Mouse (Mus musculus) heart, embryonic 16.5 days (tissue): Measurements from ENCODE around the gene Mad2l2. TPM values are rescaled to one million over a fixed set of nuclear protein-coding genes. Genes with fewer than 3 reads are reported as not detected.

Experiments
- ATAC-seq: fragments of 200-750 bp; cut with Nextera tagmentation; replicated peaks from 2 replicates; pipeline ENCODE4 v1.8.0; 2017; ENCODE audit warnings: moderate number of reproducible peaks; ENCODE audit not compliant: insufficient read depth, low FRiP score; ENCODE audit errors: extremely low read depth
- H3K27ac ChIP-seq: fragments of 300-500 bp; sonication (generic); 2 replicates; pipeline ENCODE4 v1.5.1; 2014; ENCODE audit warnings: mild to moderate bottlenecking, low read length, control low read depth, moderate library complexity
- H3K27me3 ChIP-seq: fragments of 300-500 bp; sonication (generic); 2 replicates; pipeline ENCODE4 v1.6.1; 2014; ENCODE audit warnings: low read length, mixed read lengths; ENCODE audit not compliant: control insufficient read depth, insufficient read depth
- H3K36me3 ChIP-seq: fragments of 300-500 bp; sonication (generic); 2 replicates; pipeline ENCODE4 v1.6.1; 2014; ENCODE audit not compliant: control insufficient read depth, insufficient read depth
- H3K4me1 ChIP-seq: fragments of 300-500 bp; sonication (generic); 2 replicates; pipeline ENCODE4 v1.6.1; 2014; ENCODE audit warnings: low read length, mixed read lengths; ENCODE audit not compliant: control insufficient read depth, insufficient read depth
- H3K4me2 ChIP-seq: fragments of 300-500 bp; sonication (generic); 2 replicates; pipeline ENCODE4 v1.6.1; 2014; ENCODE audit warnings: low read depth, mild to moderate bottlenecking, control low read depth, low read length
- H3K4me3 ChIP-seq: fragments of 300-500 bp; sonication (generic); 2 replicates; pipeline ENCODE4 v1.5.1; 2014; ENCODE audit warnings: mild to moderate bottlenecking, control low read depth, low read length
- H3K9ac ChIP-seq: fragments of 300-500 bp; sonication (generic); 2 replicates; pipeline ENCODE4 v1.6.1; 2014; ENCODE audit warnings: low read length, control low read depth
- H3K9me3 ChIP-seq: fragments of 300-500 bp; sonication (generic); replicated peaks from 2 replicates; pipeline ENCODE4 v1.6.1; 2016; ENCODE audit warnings: low read length; ENCODE audit not compliant: control insufficient read depth
- WGBS: fragments of 180-500 bp; shearing (Covaris S2); extraction: QIAGEN DNeasy Blood & Tissue Kit; methylation state at CpG from one replicate; pipeline ENCODE4 v1.1.7; 2014; 5-methylcytosine and 5-hydroxymethylcytosine counted together
- polyA plus RNA-seq: library from polyadenylated mRNA; unstranded; fragments of >200 nt; fragmentation: Nextera tagmentation; extraction: Ambion mirVana; gene quantifications from 2 replicates; pipeline ENCODE4 v1.2.1, GENCODE M21; 2015

Mad2l2 gene
- 35.5 and 36.0 TPM in 2 replicates for polyA plus RNA-seq

DNA sequence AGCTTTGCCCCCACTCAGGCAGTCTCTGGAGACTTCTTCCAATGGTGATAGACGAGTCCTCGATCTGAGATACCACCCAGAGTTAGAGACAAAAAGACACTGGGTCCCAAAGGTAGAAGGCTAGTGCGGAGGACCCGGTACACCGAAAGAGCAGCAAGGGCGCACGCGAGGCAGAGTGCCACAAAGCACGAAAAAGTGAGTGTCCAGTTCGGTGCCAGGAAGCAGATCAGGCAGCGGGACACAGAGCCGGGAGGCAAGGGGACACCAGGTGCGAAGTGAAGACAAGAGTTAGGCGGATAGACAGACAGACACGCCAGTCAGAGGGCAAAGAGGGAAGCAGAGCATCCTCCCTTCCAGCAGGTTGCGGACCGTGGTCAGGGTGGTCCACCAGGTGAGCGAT is at the start of gene Mad2l2:
TSS of gene Mad2l2 (plus strand) at position 252 of the 400 bp plus-strand sequence.
- Histone ChIP-seq H3K4me1 (peaks cover 3% of the 10 kb centered on the region; the same call in 1 of the 2 replicates), H3K27ac (no peak within 1 kb of the TSS), H3K9me3 (no peaks in the 10 kb centered on the region), H3K27me3 (peaks cover 56% of the 10 kb centered on the region), H3K4me3 (peak within 1 kb of the TSS; percentile 61), H3K4me2 (peak within 1 kb of the TSS; percentile 92), H3K9ac (peak within 1 kb of the TSS; percentile 60; the same call in 1 of the 2 replicates), H3K36me3 (no peaks in the 10 kb centered on the region)
- WGBS: under 1% methylated on average over 18 of the region's 18 CpGs
- no peak for ATAC-seq

- no peak overlapping the region for H3K4me2 ChIP-seq
- H3K4me3 ChIP-seq: no peak overlapping the region
- ATAC-seq: no peak
- WGBS: 93% methylated on average over 1 of the region's 1 CpGs
- H3K36me3 ChIP-seq: peaks cover 19% of the 10 kb centered on the region; the same call in 1 of the 2 replicates
- H3K9me3 ChIP-seq: no peaks in the 10 kb centered on the region
- H3K27me3 ChIP-seq: no peaks in the 10 kb centered on the region
- H3K27ac ChIP-seq: no peak overlapping the region
- H3K9ac ChIP-seq: no peak overlapping the region
- peaks cover 27% of the 10 kb centered on the region for H3K4me1 ChIP-seq
These were observed 49.6 kb upstream of the Mad2l2 start for GRCm38 (mm10) chr4:148080597-148080973.

DNA sequence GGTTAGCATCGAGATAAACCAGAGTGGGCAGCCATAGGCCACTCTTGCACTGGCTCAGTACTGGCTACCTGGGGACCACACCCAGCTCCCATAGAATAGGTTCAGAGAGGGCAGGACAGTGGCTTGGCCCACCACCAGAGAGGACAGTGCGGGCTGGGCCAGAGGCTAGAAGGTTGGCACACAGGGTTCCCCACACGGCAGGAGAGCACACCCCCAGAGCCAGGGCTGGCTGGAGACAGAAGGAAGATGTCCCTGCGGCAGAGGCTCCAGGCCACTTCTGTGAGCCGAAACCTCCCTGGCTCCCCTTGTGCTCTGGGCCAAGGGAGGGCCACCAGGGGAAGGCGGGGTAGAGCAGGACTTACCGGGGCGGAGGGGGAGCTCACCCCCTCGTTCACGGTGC is 49.0 kb upstream of the Mad2l2 start:
- Histone ChIP-seq H3K27ac (no peak overlapping the region), H3K4me3 (no peak overlapping the region), H3K9ac (no peak overlapping the region), H3K4me1 (peaks cover 27% of the 10 kb centered on the region), H3K36me3 (peaks cover 19% of the 10 kb centered on the region; the same call in 1 of the 2 replicates), H3K4me2 (no peak overlapping the region), H3K27me3 (no peaks in the 10 kb centered on the region), H3K9me3 (no peaks in the 10 kb centered on the region)
- no peak for ATAC-seq
- WGBS: 94% methylated on average over 10 of the region's 10 CpGs

DNA sequence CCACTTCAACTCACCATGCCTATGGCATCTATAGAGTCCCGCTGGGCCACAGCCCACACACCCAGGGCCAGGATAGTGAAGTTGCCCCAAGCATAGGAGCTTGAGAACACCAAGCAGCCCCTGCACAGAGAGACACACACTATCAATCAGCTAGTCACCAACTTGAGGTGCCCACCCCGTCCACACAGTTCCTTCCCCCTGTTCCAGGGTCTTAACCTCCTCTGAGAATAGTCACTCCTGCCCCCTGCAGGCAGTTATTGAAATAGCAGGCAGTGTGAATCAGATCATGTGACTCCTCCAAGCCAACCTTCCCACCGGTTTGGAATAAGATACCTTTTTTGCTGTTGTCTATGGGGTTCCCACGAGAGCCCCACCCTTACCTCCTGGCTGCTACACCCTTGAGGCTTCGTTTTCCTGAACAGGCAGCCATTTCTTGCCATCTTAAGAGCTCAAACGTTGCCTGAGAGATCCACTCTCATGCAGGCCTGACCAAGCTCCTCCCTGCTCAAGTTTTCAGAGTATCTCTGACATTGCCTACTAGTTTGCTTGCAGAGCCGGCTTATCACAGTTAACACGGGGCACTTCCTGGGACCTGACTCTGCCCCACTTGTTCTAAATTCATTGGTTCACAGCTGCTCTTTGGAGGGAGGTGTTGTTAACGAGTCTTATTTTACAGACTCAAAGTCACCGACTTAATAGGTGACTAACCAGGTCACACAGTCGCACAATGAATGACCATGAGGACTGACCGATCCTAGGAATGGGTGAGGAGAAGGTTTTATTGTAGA is 47.7 kb upstream of the Mad2l2 start:
- H3K4me1 ChIP-seq: peaks cover 37% of the 10 kb centered on the region
- ATAC-seq: peak; percentile 11; the same call in 1 of the 2 replicates

DNA sequence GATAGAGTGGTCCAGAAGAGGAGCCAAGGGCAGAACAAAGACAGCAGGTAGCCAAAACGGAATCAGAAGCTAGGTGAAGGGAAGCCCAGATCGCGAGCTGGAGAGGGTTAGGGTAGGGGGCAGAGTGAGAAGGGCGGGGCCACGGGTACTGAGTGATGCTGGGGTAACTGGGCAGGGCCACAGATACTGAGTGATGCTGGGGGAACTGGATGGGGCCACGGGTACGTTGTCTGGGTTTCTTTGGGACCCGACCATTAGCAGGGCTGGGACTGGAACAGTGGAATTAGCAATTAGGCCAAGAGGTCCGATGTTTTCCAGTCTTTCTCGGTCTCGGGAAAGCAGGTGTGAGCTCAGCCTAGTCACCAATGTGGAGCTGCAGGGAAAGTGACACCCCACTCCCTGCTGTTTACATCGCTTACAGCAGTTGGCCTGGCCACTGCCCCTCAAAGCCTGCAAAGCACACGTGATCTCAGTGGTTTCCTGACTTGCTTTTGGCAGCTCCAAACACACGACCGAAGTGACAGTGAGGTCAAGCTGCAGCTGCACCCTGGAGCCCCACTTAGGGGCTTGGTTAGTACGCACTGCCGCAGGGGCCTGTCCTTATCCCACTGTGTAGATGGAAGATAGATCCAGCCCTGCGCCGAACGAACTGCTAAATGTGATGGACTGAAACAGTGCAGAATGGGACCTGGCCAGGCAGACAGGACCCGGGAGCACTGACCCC is 46.8 kb upstream of the Mad2l2 start:
- no peak for ATAC-seq
- H3K4me3 ChIP-seq: no peak overlapping the region
- WGBS: 49% methylated on average over 21 of the region's 21 CpGs
- no peaks in the 10 kb centered on the region for H3K27me3 ChIP-seq
- H3K4me2 ChIP-seq: 0 out of 2 replicates have a peak overlapping the region, but pooled peaks have one; percentile 6
- peaks cover 42% of the 10 kb centered on the region for H3K4me1 ChIP-seq
- H3K36me3 ChIP-seq: peaks cover 19% of the 10 kb centered on the region; the same call in 1 of the 2 replicates
- no peaks in the 10 kb centered on the region for H3K9me3 ChIP-seq
- H3K27ac ChIP-seq: peak overlapping the region; percentile 30; the same call in 1 of the 2 replicates
- peak overlapping the region; percentile 31; the same call in 1 of the 2 replicates for H3K9ac ChIP-seq

More for the DNA sequence above, 47.7 kb upstream of the Mad2l2 start:
- Histone ChIP-seq H3K4me2 (no peak overlapping the region), H3K9ac (no peak overlapping the region), H3K36me3 (peaks cover 19% of the 10 kb centered on the region; the same call in 1 of the 2 replicates), H3K27ac (peak overlapping the region; percentile 30; the same call in 1 of the 2 replicates), H3K4me3 (no peak overlapping the region), H3K9me3 (no peaks in the 10 kb centered on the region), H3K27me3 (no peaks in the 10 kb centered on the region)
- WGBS: 45% methylated on average over 12 of the region's 12 CpGs

GRCm38 (mm10) chr4:148084261-148084714 is 45.9 kb upstream of the Mad2l2 start:
- peaks cover 17% of the 10 kb centered on the region; the same call in 1 of the 2 replicates for H3K36me3 ChIP-seq
- 19% methylated on average over 7 of the region's 8 CpGs for WGBS
- H3K9me3 ChIP-seq: no peaks in the 10 kb centered on the region
- H3K27me3 ChIP-seq: no peaks in the 10 kb centered on the region
- H3K4me2 ChIP-seq: no peak overlapping the region
- H3K9ac ChIP-seq: no peak overlapping the region
- ATAC-seq: no peak
- no peak overlapping the region for H3K4me3 ChIP-seq
- peaks cover 42% of the 10 kb centered on the region for H3K4me1 ChIP-seq
- peak overlapping the region; percentile 32; the same call in 1 of the 2 replicates for H3K27ac ChIP-seq

DNA sequence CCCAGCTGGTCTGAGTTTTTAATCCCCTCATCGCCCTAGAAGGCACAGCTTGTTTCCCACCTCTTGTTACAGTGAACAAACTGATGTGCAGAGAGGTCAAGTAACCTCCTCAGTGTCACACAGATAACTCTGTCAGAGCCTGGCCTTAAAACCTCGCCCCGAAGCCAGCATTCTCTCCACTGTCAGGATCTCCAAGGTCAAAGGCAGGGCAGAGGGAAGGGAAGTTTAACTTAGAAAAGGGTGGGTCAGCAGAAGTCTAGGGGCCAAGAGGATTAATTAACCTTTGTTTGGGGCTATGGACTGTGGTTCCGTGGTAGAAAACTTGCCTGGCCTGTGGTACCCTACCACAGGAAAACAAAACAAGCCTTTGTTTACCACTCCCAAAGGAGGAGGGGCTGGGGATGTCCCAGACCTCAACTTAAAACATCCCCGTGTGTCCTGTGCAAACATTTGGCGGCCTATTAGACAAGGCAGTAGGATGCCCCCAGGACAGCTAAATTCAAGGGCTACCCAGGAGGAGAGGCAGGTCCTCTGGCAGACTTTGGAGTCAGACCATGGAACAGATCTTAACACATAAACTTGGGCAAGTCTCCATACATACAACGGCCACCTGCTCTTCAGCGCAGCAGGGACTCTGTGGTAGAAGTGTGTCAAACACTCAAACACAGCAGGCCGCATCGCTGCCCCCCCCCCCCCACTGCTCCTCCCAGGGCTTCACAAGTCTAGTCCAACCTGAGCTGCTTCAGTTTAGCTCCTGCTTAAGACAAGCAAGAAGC is 44.9 kb upstream of the Mad2l2 start:
- H3K27me3 ChIP-seq: no peaks in the 10 kb centered on the region
- WGBS: 53% methylated on average over 10 of the region's 10 CpGs
- no peak for ATAC-seq
- H3K27ac ChIP-seq: no peak overlapping the region
- peaks cover 7% of the 10 kb centered on the region; the same call in 1 of the 2 replicates for H3K36me3 ChIP-seq
- H3K4me2 ChIP-seq: no peak overlapping the region
- no peak overlapping the region for H3K4me3 ChIP-seq
- peak overlapping the region; percentile 36 for H3K9ac ChIP-seq
- H3K4me1 ChIP-seq: peaks cover 42% of the 10 kb centered on the region
- no peaks in the 10 kb centered on the region for H3K9me3 ChIP-seq

- no peak overlapping the region; the same call in none of the 2 replicates for H3K9ac ChIP-seq
- H3K27me3 ChIP-seq: no peaks in the 10 kb centered on the region
- WGBS: 74% methylated on average over 3 of the region's 3 CpGs
- ATAC-seq: no peak
- no peak overlapping the region for H3K4me3 ChIP-seq
- peaks cover 5% of the 10 kb centered on the region; the same call in 1 of the 2 replicates for H3K36me3 ChIP-seq
- no peak overlapping the region for H3K4me2 ChIP-seq
- H3K27ac ChIP-seq: no peak overlapping the region
- no peaks in the 10 kb centered on the region for H3K9me3 ChIP-seq
- peaks cover 42% of the 10 kb centered on the region for H3K4me1 ChIP-seq
These were observed 44.3 kb upstream of the Mad2l2 start for GRCm38 (mm10) chr4:148085907-148086305.
